Mouse (Mus musculus): ENCODE measurements around the gene Smad3. TPM values are rescaled to one million over a fixed set of nuclear protein-coding genes. Genes with fewer than 3 reads are reported as not detected.

Gene Smad3
- polyA plus RNA-seq (2015; fragmentation: Illumina TruSeq; extraction: RNeasy Lipid Tissue Mini Kit (QIAGEN cat#74804); ENCODE audit: low read depth, low replicate concordance) = 30.6 TPM

DNA sequence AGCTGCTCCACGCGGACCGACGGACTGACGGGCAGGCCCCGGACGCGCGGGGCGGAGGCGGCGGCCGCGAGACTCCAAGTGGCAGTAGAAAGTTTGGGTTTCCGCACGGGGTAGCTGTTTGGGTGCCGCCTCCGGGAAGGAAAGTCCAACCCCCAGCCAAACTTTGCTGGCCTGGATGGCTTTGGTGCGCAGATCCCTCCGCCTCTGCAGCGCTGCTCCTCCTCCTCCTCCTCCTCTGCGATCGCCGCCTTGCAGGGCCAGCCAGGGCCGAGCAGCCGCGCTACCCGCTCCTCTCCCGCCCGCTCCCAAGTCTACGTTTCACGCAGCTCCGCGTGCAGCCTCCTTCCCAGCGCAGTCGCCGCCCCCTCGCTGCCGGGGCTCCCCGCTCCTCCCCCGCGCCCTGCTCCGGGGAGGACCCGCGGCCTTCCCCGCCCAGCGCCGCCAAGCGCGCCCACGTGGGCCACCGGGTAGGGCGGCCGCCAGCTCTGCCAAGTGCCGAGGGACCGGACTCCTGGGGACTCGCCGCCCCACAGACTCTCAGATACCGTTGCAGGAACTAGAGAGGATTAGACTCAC is at the start of gene Smad3:
Gene Smad3 (minus strand): TSS at position 130 of the 576 bp plus-strand sequence.

GRCm38 (mm10) chr9:63602043-63602939 is 155.5 kb downstream of the Smad3 start, which contains the start of the genes Iqch and Aagab:
TSS of gene Iqch (minus strand) at chr9:63602493.
TSS of gene Aagab (plus strand) at chr9:63602660.

Other genes starting within 250 kb of the Smad3 start
- gene Iqch, start 155.5 kb downstream of the Smad3 start, polyA plus RNA-seq (2015; fragmentation: Illumina TruSeq; extraction: RNeasy Lipid Tissue Mini Kit (QIAGEN cat#74804); ENCODE audit: low read depth, low replicate concordance) = not detected
- gene Aagab, start 155.3 kb downstream of the Smad3 start, polyA plus RNA-seq (2015; fragmentation: Illumina TruSeq; extraction: RNeasy Lipid Tissue Mini Kit (QIAGEN cat#74804); ENCODE audit: low read depth, low replicate concordance) = 33.4 TPM

All from brain, adult 10 weeks (tissue).